Mouse (Mus musculus): Measurements from ENCODE around the gene Cyp1b1.

GRCm38 (mm10) chr17:79664106-79664417 lies 50.8 kb downstream of the Cyp1b1 start:
- TF ChIP-seq CTCF (conservative IDR thresholded peaks at IDR 0.05; ENCODE audit: low read length), result no peak
- no peak for TF ChIP-seq POU5F1 (IDR thresholded peaks at IDR 0.05; ENCODE audit: borderline replicate concordance, low read length)
